Mouse (Mus musculus) frontal cortex, postnatal 14 days (tissue): ENCODE data around the gene Tmem251.

ENCODE experiments used
- DNase-seq, 2 experiments: peaks; one replicate each; pipeline ENCODE4 v3.0.0; 2022; ENCODE audit warnings: low spot score in 2 of 2

Gene Tmem251

GRCm38 (mm10) chr12:102743589-102744574, at the start of gene Tmem251, which contains the start of gene Moap1:
Tmem251 (plus strand) TSS chr12:102743762.
Moap1 (minus strand) TSS chr12:102743661.
- DNase-seq = peak; percentile 74 to 87

- DNase-seq = peak; percentile 64 to 73
These were observed 48.0 kb upstream of the Tmem251 start for GRCm38 (mm10) chr12:102695369-102696239.

GRCm38 (mm10) chr12:102696635-102697354, 46.8 kb upstream of the Tmem251 start:
- no peak for DNase-seq

- no peak for DNase-seq
These were observed 46.2 kb upstream of the Tmem251 start for GRCm38 (mm10) chr12:102697381-102697780.

GRCm38 (mm10) chr12:102698089-102698684, 45.4 kb upstream of the Tmem251 start:
- no peak for DNase-seq

GRCm38 (mm10) chr12:102699156-102699555, 44.4 kb upstream of the Tmem251 start:
- no peak for DNase-seq

- DNase-seq = no peak
These were observed 43.1 kb upstream of the Tmem251 start for GRCm38 (mm10) chr12:102700453-102700852.

- no peak for DNase-seq
These were observed 41.8 kb upstream of the Tmem251 start for GRCm38 (mm10) chr12:102701691-102702207.

- peak in 1 of 2 experiments; percentile 62 for DNase-seq
These were observed 41.0 kb upstream of the Tmem251 start for GRCm38 (mm10) chr12:102702356-102703110.

- peak in 1 of 2 experiments; percentile 51 for DNase-seq
These were observed 40.5 kb upstream of the Tmem251 start for GRCm38 (mm10) chr12:102703111-102703412.

GRCm38 (mm10) chr12:102703441-102703840, 40.1 kb upstream of the Tmem251 start:
- no peak for DNase-seq

GRCm38 (mm10) chr12:102703921-102704408, 39.6 kb upstream of the Tmem251 start:
- DNase-seq = no peak

- peak in 1 of 2 experiments; percentile 40 for DNase-seq
These were observed 38.9 kb upstream of the Tmem251 start, which contains the start of gene Itpk1 for GRCm38 (mm10) chr12:102704457-102705198. Itpk1 (minus strand) TSS chr12:102704930.

GRCm38 (mm10) chr12:102705216-102705871, 38.2 kb upstream of the Tmem251 start:
- DNase-seq = peak; percentile 81 to 83

GRCm38 (mm10) chr12:102705906-102706640, 37.5 kb upstream of the Tmem251 start:
- DNase-seq = no peak

GRCm38 (mm10) chr12:102706833-102707463, 36.6 kb upstream of the Tmem251 start:
- no peak for DNase-seq

- DNase-seq = no peak
These were observed 35.3 kb upstream of the Tmem251 start for GRCm38 (mm10) chr12:102708220-102708619.
